Mouse (Mus musculus) cerebellum, postnatal 25 days (tissue): ENCODE measurements around the gene Psmd2.

Experiments used
- DNase-seq, 2 experiments: peaks; one replicate each; pipeline ENCODE4 v3.0.0; 2021; ENCODE audit warnings: mixed read lengths in 2 of 2

The Psmd2 gene

GRCm38 (mm10) chr16:20703071-20703470, 51.6 kb downstream of the Psmd2 start:
- DNase-seq: peak in 1 of 2 experiments; percentile 25

DNA sequence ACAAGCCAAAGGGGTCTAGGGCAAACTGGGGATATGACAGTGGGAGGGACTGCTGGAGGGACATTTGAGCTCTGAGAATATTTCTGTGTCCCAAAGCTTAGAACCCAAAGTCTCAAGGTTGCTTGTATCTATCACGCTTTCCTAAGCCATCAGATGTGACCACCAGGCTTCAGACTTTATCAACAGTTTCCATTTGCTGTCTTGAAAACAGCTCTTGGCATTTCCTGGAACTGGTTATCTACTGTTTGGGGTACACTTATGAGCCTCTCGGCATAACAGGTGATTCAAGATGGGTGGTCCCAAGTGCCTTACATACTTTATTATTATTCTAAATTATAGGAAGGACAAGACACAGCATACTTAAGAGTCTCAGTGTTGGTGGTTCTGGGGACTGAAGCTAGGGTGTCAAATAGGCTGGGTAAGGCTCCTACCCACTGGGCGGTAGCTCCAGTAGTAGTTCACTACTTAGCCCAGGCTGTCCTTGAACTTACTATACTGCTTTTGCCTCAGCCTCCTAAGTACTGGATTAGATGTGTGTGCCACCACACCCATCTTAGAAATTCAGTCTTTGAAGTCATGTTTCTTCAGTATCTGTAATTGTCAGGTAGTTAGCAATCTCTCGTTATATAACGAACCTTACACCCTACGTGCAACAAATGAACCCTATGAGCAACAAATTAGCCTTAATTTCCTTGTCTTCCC, 52.4 kb downstream of the Psmd2 start:
- no peak for DNase-seq

DNA sequence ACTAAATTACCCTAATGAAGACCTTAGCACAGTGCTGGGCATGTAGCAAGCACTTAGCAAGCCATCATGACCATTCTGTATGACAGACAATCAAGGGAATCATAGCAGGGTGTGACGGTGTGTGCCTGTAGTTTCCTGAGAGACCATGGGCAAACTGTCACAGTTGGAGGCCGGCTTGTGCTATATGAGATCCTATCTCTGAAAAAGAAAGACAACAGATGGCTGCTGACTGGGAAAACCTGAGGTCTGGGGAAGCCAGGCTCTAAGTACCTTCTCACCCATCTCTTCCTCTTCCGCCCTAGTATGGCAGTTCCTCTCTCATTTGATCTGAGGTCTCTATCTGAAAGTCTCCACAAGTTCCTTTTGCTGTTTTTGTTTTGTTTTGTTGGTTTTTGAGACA, 54.3 kb downstream of the Psmd2 start:
- peak; percentile 60 to 70 for DNase-seq

DNA sequence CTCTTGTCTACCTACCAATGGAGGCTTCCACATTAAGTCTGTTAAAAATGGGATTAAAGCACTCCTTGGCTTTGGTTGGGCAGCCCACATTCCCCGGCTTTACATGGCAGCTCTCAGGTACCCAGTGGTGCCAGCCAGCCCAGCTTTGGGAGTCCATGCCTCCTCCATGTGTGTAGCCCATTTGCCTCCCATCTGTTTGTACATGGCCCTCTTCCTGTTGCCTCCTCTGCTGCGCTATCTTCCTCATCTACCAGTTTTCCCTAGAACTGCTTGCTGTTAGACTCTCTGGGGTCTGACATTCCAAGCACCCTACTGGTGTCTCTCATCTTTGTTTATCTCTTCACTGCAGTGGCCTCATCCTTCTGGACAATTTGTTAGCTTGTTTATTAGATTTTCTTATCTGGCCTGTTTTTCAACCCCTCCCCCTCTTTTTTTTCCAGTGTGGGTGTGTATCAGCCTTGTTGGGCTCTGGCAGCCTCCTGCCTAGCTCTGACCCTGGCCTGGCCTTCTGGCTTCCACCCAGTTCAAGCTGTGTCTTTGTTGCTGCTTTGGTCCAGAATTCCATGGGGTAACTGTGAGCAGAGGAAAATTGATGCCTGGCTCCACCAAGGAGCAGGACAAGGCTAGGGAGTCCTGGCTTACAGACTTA, 55.1 kb downstream of the Psmd2 start:
- DNase-seq: peak; percentile 40 to 46

DNA sequence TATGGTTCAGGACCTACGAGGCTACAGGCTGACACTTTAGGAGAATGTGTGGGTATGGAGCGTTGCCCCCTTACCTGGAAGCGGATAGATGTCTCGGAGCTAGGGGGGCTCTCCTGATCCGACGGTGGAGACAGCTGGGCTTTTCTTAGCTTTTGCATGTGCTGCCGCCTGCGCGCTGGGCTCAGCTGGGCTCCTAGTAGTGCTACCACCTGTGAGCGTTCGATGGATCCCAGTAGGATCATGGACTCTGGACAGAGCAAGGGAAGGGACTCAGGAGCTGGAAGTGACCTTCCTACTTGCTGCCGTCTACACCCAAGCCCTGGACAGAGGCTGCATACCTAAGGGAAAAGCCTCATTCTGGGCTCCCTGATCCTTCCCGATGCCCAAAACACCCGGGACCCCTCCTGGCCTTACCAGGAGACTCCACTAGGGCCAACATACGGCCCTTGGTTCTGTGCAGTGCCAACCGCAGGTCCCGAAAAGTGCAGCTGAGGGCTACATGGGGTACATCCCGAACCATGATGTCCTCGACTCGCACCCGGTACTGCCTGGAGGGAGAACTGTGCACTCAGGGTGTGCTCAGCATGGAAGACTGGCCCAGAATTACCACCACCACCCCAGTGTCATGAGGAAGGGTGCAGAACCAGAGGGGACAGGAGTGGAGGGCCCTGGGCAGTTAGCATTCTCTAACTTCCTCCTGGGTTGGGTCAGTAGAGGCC, 56.9 kb downstream of the Psmd2 start:
- DNase-seq: no peak

DNA sequence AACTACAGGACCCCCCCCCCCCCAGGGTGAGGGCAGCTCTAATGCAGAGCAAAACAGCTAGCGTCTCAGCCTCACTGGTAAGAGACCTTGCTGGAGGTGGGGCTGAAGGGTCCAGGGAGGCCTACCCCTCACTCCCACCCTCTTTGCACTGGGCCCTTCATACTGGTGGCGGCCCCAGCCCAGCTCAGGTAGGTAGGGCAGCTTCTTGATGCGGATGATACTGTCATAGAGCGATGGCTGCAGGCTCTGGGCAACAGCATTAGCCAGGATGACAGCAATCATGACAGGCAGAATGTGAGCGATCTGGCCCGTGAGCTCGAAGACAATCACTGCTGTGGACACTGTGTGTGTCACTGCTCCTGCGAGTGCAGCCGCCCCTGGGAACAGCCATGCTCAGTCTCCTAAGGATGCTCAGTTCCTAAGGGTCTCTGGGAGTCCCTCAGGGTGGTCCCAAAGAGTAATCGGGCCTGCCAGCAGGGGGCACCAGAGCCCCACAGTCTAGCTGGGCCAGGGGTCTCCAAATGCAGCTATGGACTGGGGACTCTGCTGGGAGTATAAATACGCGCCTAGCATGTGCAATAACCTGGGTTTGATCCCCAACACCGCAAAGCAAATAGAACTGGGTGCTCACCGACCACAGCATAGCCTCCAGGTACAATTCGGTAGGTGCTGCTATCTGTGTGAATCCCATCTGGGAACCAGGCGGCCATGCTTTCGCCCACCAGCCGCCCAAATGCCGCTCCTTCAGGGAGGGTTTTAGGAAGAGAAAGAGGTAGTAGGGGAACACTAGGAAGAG, 57.7 kb downstream of the Psmd2 start:
- peak; percentile 49 to 57 for DNase-seq

DNA sequence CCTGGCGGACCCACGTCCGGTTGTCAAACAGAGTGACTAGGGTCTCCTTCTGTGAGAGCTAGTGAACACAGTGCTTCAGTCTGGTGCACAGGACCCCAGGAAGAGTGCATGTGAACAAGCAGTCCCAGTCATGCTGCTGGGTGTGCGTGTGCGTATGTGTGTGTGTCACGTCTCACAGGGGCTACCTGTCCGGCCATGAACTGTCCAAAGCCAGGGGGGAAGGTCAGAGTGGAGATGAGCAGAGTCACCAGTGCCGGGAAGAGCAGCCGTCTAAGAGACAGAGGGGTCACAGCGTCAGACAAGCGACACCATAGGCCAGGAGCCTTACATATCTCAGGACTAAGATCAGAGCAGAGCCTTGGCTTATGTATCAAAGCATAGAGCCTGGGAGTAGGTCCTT, 58.9 kb downstream of the Psmd2 start:
- DNase-seq: no peak

- peak in 1 of 2 experiments; percentile 44 for DNase-seq
Measured at GRCm38 (mm10) chr16:20710810-20711209, 59.4 kb downstream of the Psmd2 start.

GRCm38 (mm10) chr16:20712190-20712589, 60.7 kb downstream of the Psmd2 start:
- no peak for DNase-seq

- no peak for DNase-seq
Measured at GRCm38 (mm10) chr16:20712889-20713288, 61.4 kb downstream of the Psmd2 start.
